Mouse (Mus musculus): ENCODE data around the gene Il9r.

Il9r gene

GRCm38 (mm10) chr11:32200075-32200601 is at the start of gene Il9r:
TSS of gene Il9r (minus strand) at chr11:32200279.
- DNase-seq (ENCODE audit: low spot score in 2 of 2): no peak

GRCm38 (mm10) chr11:32248350-32248749 is 48.3 kb upstream of the Il9r start:
- DNase-seq (ENCODE audit: low spot score in 2 of 2): no peak

DNA sequence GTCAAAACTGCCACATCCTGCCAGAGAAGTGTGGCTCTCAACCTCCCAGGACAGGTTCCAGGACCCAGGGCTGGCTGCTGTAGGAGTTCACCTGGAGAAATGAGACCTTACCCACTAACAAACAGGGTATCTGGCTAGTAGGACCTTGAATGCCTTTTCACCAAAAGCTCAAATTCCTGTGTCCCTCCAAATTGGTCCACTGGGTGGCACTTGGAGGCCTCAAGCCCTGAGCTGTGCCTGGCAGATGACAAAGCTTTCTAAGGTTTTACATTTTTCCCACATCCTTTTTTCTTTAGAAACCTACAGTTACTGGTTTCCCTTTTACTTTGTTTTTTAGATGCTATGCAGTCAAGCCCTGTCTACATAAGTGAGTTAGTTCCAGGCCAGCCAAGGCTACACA is 47.0 kb upstream of the Il9r start:
- no peak for DNase-seq (ENCODE audit: low spot score in 2 of 2)

GRCm38 (mm10) chr11:32245614-32246013 is 45.5 kb upstream of the Il9r start:
- no peak for DNase-seq (ENCODE audit: low spot score in 2 of 2)

GRCm38 (mm10) chr11:32244617-32245016 is 44.5 kb upstream of the Il9r start:
- no peak for DNase-seq (ENCODE audit: low spot score in 2 of 2)

GRCm38 (mm10) chr11:32244064-32244463 is 44.0 kb upstream of the Il9r start:
- no peak for DNase-seq (ENCODE audit: low spot score in 2 of 2)

GRCm38 (mm10) chr11:32243205-32243955 is 43.3 kb upstream of the Il9r start:
- no peak for DNase-seq (ENCODE audit: low spot score in 2 of 2)

GRCm38 (mm10) chr11:32242209-32242608 is 42.1 kb upstream of the Il9r start:
- no peak for DNase-seq (ENCODE audit: low spot score in 2 of 2)

DNA sequence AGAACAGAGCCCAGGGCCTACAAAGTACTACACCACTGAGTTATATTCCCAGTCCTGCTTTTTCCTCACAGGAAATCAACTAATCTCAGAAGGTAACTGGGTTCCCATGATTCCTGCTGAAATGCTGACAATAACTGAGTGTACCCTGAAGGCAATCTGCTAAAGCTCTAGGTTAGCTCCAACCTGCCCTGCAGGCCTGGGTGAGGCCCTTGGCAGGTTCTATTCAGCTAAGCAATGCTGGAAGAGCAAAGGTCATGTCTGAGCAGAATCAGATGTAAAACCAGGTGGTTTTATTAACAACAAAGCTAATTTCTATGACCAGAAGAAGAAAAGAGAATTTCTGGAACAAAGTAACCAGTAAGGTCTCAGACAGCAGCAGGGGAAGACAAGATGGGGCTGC is 41.3 kb upstream of the Il9r start:
- DNase-seq (ENCODE audit: low spot score in 2 of 2): no peak

- peak in 1 of 2 experiments; percentile 70 for DNase-seq (ENCODE audit: low spot score in 2 of 2)
These were observed 38.2 kb upstream of the Il9r start for GRCm38 (mm10) chr11:32238093-32238860.

DNA sequence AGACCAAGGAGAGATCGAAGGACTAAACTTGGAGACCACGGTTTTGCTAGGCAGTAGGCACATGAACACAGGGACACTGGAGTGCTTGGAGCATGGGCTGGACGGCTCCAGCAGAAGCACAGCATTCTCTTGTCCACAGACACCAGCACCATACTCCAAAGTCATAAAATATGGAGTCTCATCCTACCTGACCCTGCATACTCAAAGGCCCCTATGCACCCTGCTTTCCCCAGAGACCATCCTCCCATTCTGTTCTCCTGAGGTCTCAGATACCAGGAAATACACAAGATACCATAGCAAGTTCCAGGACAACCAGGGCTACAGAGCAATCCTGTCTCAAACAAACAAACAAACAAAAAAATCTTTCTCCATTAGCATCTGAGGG is 37.3 kb upstream of the Il9r start:
- no peak for DNase-seq (ENCODE audit: low spot score in 2 of 2)

DNA sequence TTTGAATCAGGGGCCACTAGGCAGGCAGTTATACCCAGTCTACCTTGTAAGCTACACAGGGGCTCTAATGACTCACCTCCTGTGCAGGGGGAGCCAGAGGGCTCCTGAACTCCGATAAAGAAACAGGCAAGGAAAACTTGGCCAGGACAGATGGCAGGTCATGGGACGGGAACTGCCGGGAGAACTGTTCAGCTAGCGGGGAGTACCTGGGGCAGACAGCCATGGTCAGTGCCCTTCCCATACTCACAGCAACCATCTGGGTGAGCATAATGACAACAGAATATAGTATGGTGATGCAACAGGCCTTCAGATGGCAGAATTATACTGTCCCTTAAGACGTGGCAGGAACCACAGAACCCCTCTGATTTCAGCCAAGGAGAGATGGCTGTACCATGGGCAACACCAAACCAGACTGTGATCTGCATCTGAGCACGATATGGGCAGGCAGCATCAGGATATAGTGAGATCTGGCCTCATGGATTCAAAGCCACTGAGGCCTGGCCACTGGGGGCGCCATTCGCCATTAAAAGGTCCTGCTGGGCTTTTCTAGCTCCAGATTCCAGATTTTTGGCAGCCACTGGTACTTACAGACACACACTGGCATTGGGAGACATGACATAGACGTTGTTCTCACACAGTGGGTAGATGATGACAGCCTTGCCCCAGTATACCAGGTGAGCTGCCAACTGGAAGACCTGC is 36.8 kb upstream of the Il9r start:
- no peak for DNase-seq (ENCODE audit: low spot score in 2 of 2)

DNA sequence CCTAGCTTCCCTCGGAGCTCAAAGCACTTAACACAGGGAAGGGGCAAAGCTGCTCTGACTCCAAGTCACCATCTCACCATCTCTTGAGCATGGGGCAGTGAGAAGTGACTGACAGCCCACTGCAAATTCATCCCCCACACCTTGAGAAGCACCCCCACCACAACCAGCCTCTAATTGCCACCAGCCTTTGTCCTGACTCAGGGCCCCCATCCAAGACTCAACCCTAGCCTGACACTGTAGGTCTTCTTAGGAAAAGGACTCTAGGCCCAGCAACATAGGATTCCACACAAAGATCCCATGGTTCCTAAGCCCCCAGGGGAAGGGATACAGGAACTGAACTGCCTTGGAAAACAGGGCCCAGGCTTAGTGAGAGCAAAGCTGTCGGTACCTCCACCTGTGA is 36.1 kb upstream of the Il9r start:
- DNase-seq (ENCODE audit: low spot score in 2 of 2): no peak

- peak; percentile 71 to 75 for DNase-seq (ENCODE audit: low spot score in 2 of 2)
These were observed 35.6 kb upstream of the Il9r start for GRCm38 (mm10) chr11:32235646-32236045.

DNA sequence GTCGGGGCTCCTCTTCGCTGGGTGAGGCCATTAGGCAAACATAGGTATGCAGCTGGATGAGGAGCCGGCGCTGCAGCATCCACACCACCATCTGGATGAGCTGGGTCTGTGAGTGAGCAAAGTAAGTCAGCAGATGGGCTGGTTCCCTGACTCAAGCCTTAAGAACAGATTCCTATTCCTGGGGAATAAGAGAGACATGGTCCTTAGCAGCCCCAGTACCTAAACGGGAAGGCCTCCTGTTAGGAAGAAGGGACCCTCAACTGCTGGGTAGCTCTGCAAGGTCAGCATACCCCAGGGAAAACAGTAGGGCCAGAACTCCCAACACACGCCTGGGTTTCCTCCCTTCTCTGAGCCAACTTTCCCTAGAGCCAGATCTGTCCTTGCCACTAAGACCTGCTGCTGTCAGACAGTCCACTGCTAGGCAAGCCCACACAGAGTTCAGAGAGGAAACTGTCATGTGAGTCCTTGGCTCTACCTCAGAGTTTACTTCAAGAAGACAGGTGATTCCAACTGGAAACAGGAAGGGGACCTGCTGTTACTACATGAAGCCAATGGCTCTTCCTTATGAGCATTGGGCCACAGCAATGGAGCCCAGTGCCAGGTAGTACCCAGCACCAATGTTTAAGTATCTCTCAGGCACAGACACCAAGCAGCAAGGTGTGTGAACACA is 34.9 kb upstream of the Il9r start:
- DNase-seq (ENCODE audit: low spot score in 2 of 2): no peak

GRCm38 (mm10) chr11:32233895-32234294 is 33.8 kb upstream of the Il9r start:
- DNase-seq (ENCODE audit: low spot score in 2 of 2): no peak

- no peak for DNase-seq (ENCODE audit: low spot score in 2 of 2)
These were observed 32.8 kb upstream of the Il9r start for GRCm38 (mm10) chr11:32232848-32233247.

GRCm38 (mm10) chr11:32231125-32231524 is 31.0 kb upstream of the Il9r start:
- no peak for DNase-seq (ENCODE audit: low spot score in 2 of 2)

DNA sequence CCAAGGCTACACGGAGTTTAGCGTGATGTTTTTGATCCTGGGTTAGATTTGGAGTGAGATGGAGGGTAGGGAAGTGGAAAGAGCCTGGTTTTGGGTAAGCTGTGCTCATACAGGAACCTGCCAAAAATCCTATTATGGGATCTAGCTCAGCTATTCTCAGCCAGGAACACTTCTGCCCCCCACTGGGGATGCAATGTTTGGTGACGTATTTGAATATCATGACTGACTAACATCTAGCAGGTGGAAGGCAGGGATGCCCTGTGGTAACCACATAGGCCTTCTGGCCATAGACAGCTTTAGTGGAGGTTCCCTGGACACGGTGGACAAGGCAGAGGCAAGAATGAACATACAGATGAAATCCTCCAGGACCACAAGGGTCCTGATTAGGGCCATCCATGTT is 30.1 kb upstream of the Il9r start:
- no peak for DNase-seq (ENCODE audit: low spot score in 2 of 2)

GRCm38 (mm10) chr11:32228292-32228845 is 28.3 kb upstream of the Il9r start:
- DNase-seq (ENCODE audit: low spot score in 2 of 2): no peak

- DNase-seq (ENCODE audit: low spot score in 2 of 2): no peak
These were observed 27.5 kb upstream of the Il9r start for GRCm38 (mm10) chr11:32227555-32227954.

DNA sequence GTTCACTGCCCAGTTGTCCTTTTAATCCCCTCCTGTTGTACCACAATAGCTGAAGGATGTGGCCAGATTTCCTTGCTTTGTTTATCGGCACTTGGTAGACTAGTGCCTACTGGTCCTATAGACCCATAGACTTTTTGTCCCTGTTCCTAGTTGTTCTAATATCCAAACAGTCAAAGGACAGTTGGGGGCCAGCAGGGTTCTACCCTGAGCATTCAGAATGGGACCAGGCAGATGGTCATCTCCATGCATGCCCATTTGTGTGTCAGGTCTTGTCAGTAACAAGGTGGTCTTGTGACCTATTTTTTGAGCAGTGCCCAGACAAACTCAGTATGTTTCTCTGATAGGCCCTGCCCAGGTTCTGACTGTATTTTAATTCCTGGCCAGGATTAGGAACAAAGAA is 27.0 kb upstream of the Il9r start:
- DNase-seq (ENCODE audit: low spot score in 2 of 2): no peak

Data from frontal cortex, postnatal 14 days (tissue).